Mouse (Mus musculus): Measurements from ENCODE around the gene Gm49340.
"Not testable (repeated sequence)": the region's sequence is repeated elsewhere in the genome, so short reads cannot be mapped to it uniquely, and the experiment has no call there.

Gm49340 gene

DNA sequence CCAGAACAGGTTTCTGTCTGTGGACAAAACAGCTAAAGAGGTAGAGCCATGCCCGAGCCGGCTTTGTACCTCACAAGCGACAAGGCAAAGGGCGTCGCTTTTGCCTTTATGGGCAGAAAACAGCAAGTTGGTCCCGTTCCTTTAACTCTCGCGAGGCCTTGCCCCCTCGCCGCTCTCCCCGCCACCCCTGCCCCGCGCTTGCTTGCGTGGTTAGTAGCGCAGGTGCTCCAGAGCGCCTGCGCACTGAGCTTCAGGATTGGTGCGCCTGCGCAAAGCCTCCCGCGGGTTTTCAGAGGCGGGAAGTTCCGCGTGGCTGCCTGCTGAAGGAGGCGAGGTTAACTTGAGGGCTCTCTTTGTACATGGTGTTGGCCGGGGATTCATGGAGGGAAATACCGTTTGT, at the start of gene Gm49340, which contains the start of the genes Aspa and Spata22:
Gene Gm49340, plus strand, starts transcription at position 300 of the 400 bp plus-strand sequence.
Gene Aspa, minus strand, starts transcription at position 155 of the 400 bp plus-strand sequence.
Gene Spata22, plus strand, starts transcription at position 300 of the 400 bp plus-strand sequence.
- no peak for DNase-seq

DNA sequence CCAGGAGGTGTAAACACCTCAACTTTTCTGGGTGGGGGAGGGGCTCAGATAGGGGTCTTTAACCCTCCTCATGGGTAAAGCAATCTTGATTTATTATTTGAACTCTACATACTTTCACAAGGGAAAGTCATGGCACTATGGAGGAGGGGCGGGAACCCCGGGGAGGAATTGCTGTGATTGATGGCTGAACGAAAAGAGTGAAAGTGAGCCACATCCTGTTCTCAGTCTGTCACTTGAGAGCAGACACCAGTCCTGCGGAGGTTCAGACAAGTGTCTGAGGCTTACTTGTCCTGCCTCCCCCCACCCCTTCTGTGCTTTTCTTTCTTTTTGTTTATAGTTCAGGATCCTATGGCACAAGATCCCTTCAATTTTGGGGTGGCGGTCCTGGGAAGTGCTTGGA, 48.8 kb upstream of the Gm49340 start:
- no peak for DNase-seq

DNA sequence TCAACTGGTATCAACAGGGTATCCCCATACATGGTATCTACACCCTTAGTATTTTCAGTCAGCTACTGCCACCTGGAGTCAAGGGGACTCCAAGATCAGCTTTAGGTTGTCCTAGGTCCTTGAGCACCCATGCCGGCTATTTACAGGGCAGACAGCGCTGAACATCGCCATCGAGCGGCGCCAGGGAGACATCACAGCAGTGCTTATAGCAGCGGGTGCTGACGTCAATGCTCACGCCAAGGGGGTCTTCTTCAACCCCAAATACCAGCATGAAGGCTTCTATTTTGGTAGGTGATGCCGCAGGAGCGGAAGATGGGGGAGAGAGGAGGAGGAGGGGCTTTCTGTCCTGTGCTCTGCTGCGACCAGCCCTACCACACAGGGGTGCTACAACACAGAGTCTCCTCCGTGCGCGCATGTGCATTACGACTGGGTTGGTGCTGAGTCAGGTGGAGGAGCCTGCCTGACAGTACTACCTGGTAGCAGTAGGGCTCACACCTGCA, 48.0 kb upstream of the Gm49340 start:
- DNase-seq = peak; percentile 57

DNA sequence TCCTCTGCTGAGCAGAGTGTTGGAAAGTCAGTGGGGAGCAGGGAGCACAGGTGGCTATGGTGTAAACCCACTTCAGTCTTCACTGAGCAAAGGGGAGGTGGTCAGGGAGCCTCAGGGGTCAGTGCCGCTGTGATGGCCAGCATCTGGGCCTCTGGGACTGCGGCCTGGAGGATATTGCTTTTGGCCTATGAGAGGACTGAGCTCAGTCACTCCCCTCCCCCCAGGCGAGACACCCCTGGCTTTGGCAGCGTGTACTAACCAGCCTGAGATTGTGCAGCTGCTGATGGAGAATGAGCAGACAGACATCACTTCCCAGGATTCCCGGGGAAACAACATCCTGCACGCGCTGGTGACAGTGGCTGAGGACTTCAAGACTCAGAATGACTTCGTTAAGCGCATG, 46.2 kb upstream of the Gm49340 start:
- DNase-seq = peak; percentile 25

DNA sequence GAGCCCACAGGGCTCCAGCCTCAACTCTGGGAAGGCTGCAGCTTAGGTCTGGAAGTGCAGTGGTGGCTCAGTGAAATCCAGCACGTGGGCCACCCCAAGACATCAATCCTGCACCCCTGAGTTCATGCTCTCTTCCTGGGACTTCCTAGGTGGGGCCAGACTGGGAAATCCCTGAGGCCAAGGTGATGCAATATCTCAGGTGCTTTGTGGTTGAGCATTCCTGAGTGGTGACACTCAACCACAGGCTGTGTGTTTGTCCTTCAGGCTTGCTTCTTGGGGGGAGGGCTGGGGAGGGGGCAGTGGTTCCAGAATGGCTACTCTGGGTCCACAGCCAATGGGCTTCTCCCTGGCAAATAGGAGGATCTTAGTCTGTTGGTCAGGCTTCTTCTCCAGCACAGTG, 45.6 kb upstream of the Gm49340 start:
- DNase-seq = peak; percentile 31

DNA sequence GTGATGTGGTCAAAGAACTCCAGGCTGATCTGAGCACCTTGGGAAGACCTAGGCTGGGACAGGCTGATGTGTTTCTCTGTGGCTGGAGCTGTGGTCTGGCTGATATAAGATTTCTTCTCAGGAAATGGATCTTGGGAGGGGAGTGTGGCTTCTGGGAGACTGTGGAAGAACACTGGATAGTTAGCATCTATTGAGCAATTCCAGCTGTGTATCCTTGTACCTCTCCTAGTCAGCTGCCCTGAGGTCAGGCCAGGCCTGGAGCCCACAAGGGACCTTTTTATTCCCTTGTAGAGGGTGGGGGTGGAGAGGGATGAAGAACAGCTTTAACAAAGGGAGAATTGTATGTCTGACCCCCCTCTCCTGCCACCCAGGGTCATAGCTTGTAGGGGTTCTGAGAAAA, 45.2 kb upstream of the Gm49340 start:
- DNase-seq = no peak

DNA sequence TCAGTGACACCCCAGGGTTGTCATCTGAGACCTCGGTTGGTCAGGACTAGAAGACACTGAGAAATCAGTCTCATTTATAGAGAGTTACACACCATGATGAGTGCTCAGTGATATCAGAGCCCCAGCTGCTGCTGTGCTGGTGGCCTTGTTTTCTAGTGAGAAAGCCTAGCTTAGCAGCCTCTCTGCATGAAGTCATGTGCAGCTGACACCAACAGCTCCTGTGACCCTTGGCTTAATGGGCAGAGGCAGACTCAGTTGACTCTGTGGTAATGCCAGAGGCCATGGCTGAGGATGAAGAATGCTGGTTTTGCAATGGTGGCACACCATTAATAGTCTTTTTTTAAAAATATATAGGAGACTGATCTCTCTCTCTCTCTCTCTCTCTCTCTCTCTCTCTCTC, 39.9 kb upstream of the Gm49340 start:
- DNase-seq = no peak

DNA sequence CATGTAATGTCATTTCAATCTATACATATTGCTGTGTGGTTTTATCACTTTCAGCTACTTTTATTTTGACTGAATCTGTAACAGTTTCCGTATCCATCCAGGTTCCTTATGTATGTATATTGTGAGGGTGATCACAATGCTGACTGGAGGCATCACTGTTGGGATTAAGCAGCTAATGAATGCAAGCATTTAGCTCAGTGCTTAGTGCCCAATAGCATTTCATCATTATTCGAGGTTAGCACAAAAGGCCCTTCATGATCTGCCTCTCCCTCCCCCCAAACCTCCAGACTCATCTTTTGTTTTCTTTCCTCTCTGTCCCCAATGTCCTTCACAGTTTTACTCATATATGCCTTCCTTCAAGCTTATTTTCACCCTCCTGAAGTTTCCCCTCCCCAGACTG, 26.4 kb upstream of the Gm49340 start:
- DNase-seq = no peak

DNA sequence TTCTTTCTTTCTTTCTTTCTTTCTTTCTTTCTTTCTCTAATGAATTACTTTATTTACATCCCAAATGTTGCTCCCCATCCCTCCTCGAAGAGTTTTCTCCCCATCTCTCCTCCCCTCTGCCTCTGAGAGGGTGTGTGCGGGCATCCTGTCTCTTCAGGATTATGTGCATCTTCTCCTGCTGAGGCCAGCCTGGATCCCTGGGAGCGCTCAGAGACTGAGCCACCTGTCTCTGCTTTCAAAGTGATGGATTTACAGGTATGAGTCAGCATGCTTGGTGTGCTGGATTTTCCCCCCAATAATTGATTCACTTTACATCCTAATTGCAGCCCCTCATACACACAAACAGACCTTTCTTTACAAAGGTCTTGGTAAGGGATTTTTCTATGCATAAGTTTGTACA, 13.6 kb upstream of the Gm49340 start:
- DNase-seq = no peak

DNA sequence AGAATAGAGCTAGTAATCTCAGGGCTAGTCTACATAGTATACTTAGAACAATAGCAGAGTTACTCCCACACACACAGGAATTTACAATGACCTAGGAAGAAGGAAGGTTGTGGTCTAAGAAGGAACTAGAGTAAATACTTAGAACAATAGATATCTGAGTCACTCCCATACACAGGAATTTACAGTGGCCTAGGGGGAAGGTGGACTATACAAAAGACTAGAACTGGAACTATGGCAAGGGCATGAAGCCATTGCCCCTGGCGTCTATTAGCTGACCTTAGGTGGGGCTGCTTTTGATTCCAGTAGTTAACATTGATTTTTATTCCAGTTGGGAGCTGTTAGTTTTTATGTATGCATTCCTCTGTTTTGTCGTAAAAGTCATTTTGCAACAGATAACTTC, 11.0 kb upstream of the Gm49340 start:
- not testable (repeated sequence) for DNase-seq

DNA sequence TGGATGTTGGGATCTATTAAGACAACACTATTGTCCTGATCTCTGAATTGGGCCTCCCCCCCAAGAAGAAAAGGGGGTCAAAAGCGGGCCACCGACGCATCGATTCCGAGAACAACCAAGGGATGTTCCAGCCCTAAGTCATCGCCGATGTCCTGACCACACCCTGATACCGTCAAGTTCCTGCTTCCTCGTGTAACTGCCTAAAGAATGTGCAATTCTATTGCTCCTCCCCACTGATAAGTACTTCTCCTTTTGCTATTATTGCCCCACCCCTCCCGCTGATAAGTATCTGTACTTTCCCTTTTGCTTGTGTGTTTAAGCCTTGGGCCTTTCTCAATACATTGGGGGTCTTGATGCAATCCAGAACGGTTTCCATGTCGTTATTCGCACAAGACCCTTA, 8.5 kb upstream of the Gm49340 start:
- not testable (repeated sequence) for DNase-seq

DNA sequence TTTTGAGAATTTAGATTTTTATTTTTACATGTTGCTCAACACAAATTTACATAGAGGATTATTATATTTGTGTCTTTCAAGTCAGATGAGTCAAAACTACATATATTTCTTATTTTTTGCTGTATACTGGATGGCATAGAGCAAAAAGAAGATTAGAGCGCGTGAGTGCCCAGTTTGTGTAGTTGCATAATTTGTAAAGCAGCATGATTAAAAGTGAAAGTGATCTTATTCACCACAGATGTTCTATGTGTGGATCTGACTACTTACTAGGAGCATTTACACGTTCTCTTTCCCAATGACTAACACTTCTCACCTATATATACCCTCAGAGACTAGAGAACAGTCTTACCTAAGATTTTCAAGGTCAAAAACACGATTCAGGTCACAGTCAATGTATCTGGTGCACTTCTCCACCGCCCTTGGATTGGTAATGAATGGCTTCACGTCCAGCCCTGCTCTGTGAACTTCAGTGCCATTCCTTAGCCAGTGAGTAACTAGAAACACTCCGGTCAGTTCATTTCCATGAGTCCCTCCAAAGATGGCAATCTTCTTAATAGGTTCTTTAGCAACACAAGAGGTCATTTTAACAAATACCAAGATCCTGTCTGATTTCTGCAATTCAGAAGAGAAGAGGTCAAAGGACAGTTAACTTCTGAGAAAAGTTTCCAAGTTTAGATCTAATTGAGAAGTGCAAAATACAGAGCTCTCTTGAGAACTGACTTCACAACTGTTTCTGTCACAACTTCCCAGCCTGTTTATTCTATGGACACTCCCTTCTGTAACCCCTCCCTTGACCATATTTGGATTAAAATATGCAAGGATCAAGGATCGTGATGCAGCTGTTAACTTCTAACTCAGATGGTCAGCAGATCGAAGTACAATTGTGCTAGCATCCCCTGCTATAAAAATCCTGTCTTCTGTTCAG, 5.4 kb upstream of the Gm49340 start:
- DNase-seq = peak; percentile 18

DNA sequence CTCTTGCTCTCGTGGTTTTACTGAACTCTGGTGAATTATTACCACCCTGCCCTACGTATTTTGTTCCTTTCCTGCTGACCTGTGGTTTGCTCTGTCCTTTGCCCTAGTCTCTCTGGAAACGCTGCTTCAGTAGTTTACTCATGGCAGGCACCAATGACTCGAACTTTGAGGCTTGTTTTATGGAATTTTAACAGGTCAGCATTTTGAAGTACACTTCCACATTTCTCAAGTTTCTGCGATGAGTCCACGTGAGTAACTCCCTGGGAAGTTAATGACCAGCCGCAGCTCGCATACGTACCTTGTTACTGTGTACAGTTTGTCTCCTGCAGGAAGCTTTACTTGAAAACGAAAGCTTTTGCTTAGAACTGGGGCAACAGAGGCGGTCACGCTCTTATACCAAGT, 3.1 kb upstream of the Gm49340 start:
- DNase-seq = peak; percentile 41

DNA sequence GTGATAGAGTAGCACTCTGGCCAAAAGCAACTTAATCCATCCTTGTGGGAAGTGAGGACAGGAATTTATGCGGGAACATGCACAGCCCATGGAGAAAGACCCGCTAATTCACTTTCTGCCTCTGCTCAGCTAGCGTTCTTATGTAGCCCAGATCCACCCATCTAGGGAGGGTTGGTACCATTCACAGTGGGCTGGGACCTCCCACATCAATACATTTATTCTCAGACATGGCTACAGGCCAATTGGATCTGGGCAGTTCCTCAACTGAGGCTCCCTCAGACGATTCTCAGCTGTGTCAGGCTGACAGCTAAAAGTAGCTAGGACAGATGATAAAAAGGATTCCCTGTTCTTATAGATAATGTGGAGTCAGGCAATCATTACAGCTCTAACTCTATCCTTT, 2.2 kb upstream of the Gm49340 start:
- no peak for DNase-seq

DNA sequence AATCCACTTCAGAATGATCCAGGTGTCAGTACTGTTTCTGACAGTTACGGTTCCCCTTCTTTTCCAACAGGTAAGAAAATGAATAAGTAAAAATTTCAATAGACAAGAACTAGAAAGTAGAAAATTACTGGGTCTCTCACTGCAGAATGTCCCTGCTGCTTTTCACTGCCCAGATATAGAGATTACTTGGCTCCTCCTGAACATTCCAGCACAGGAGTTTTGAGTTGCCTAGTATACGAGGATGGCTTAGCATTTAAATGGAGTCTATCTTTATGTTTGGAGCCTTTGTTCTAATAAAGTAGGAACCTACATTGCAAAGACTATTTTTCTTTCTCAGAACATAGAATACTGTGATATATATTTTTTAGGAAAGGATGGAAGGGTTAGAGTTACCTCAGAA, 3.8 kb downstream of the Gm49340 start:
- no peak for DNase-seq

DNA sequence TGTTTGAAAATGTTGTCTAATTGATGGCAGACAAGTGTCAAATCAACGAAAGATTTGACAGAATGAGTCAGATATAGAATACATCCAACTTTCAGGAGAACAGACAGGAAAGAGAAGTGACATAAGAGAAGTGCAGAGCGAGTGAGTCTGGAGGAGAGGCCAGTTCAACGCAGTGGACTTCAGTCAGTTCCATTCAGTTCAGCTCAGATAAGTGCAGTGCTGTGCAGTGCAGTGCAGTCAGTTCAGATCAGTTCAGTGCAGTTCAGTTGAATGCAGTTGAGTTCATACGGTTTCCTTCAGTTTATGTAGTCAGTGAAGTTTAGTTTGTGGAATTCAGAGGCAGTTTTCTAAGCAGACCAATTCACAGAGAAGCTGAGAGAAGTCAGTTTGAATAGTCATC, 7.4 kb downstream of the Gm49340 start:
- DNase-seq = no peak

DNA sequence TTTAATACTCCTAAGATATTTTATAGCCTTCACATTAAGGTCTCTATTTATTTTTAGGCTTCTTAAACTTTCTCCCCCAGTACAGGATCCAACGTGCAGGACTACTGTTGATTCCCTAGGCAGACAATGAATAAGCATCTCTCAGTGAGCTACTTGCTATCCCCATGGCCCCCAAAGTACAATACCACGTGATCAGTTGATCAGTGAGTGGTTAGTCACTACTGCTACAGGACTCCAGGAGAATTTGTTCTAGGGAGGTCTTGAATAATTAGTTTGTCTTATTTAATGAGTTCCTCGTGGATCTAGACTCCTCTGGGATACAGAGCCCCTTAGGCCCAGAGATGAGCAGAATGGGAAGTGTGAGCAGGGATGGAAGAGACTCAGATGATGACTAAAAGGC, 20.9 kb downstream of the Gm49340 start, which contains the start of gene Olfr20:
Gene Olfr20, plus strand, starts transcription at position 301 of the 400 bp plus-strand sequence.
- no peak for DNase-seq

DNA sequence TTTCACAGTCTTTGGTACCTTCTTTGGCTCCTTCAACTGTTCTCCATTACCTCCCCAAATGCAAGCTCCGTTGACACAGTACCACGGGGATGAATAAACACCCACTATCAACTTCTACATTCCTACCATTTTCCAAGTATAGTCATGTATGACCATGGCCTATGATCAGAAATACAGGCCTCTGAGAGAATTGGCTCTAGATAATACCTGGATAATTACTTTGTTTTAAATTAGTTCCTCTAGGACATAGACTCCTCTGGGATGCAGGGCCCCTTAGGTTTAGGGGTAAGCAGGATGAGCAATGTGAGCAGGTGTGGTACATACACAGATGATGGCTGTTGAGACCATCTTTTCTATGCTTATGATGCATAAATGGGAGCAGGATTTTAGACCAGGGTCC, 41.4 kb downstream of the Gm49340 start, which contains the start of gene Olfr376:
Gene Olfr376, plus strand, starts transcription at position 301 of the 400 bp plus-strand sequence.
- no peak for DNase-seq

DNA sequence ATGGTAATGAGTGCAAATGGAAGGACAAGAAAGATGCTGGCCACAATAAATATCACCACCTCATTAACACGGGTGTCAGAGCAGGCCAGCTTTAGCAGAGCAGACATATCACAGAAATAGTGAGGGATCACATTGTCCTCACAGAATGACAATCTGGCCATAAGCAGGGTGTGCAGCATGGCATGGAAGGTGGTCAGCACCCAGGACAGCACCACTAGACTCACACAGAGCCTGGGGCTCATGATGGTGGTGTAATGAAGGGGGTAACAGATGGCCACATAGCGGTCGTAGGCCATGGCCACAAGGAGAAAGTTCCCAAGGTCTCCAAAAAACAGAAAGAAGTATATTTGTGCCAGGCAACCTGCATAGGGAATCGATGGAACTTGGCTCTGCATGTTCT, 65.8 kb downstream of the Gm49340 start:
- DNase-seq = no peak

DNA sequence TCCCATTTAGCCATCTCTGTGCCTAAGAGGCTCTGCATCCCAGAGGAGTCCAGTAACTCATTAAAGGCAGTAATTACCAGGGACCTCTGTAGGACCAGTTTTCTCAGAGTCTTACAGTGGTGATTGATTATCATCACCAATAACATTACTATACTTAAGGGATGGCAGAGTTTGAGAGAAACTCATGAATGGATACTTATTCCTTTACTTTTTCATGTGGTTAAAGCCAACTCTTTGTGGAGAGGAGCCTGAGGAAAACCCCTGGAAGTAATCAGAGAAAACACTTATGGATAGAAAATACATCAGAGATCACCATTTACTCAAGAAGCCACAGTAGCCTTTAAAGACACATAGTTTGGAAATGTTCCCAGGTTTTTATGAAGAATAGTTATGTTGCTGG, 70.0 kb downstream of the Gm49340 start, which contains the start of gene Olfr1:
Gene Olfr1, minus strand, starts transcription at position 101 of the 400 bp plus-strand sequence.
- DNase-seq = no peak
